Mouse (Mus musculus): Measurements from ENCODE around the gene Cpm. TPM values are rescaled to one million over a fixed set of nuclear protein-coding genes. Genes with fewer than 3 reads are reported as not detected.

Gene Cpm
- polyA plus RNA-seq, 1 experiment from 2014 or later: 57.7 TPM

- Histone ChIP-seq H3K27ac (peak overlapping the region; percentile 40; the same call in 1 of the 2 replicates), H3K4me1 (no peaks in the 10 kb centered on the region), H3K9ac (no peak overlapping the region), H3K27me3 (replicated peaks) (no peaks in the 10 kb centered on the region), H3K36me3 (no peaks in the 10 kb centered on the region), H3K4me2 (no peak overlapping the region), H3K9me3 (no peaks in the 10 kb centered on the region), H3K4me3 (replicated peaks) (no peak overlapping the region)
- no peak; the same call in 1 of the 2 replicates for ATAC-seq (ENCODE audit: insufficient read depth, low FRiP score, low read depth)
- 71% methylated on average over 27 of the region's 27 CpGs for WGBS
These were observed 10.0 kb upstream of the Cpm start for GRCm38 (mm10) chr10:117619041-117619861.

- no peak for ATAC-seq (ENCODE audit: insufficient read depth, low FRiP score, low read depth)
- Histone ChIP-seq H3K27ac (peak overlapping the region; percentile 40; the same call in 1 of the 2 replicates), H3K4me2 (no peak overlapping the region), H3K36me3 (no peaks in the 10 kb centered on the region), H3K9ac (no peak overlapping the region), H3K4me1 (no peaks in the 10 kb centered on the region), H3K4me3 (replicated peaks) (no peak overlapping the region), H3K9me3 (no peaks in the 10 kb centered on the region), H3K27me3 (replicated peaks) (no peaks in the 10 kb centered on the region)
- 70% methylated on average over 2 of the region's 2 CpGs for WGBS
These were observed 9.5 kb upstream of the Cpm start for GRCm38 (mm10) chr10:117619862-117620179.

GRCm38 (mm10) chr10:117620530-117620929 is 8.8 kb upstream of the Cpm start:
- 74% methylated on average over 4 of the region's 4 CpGs for WGBS
- Histone ChIP-seq H3K9me3 (no peaks in the 10 kb centered on the region), H3K4me3 (replicated peaks) (no peak overlapping the region), H3K36me3 (no peaks in the 10 kb centered on the region), H3K4me2 (no peak overlapping the region), H3K27me3 (replicated peaks) (no peaks in the 10 kb centered on the region), H3K9ac (no peak overlapping the region), H3K27ac (no peak overlapping the region), H3K4me1 (no peaks in the 10 kb centered on the region)
- ATAC-seq (ENCODE audit: insufficient read depth, low FRiP score, low read depth): no peak

- 68% methylated on average over 3 of the region's 3 CpGs for WGBS
- Histone ChIP-seq H3K4me3 (replicated peaks) (no peak overlapping the region), H3K4me2 (no peak overlapping the region), H3K27ac (no peak overlapping the region), H3K4me1 (no peaks in the 10 kb centered on the region), H3K9ac (no peak overlapping the region), H3K9me3 (no peaks in the 10 kb centered on the region), H3K27me3 (replicated peaks) (no peaks in the 10 kb centered on the region), H3K36me3 (no peaks in the 10 kb centered on the region)
- ATAC-seq (ENCODE audit: insufficient read depth, low FRiP score, low read depth): no peak
These were observed 8.3 kb upstream of the Cpm start for GRCm38 (mm10) chr10:117620934-117621501.

- H3K36me3 ChIP-seq: no peaks in the 10 kb centered on the region
- H3K4me3 ChIP-seq (replicated peaks): no peak overlapping the region
- H3K27me3 ChIP-seq (replicated peaks): no peaks in the 10 kb centered on the region
- no peak for ATAC-seq (ENCODE audit: insufficient read depth, low FRiP score, low read depth)
- H3K27ac ChIP-seq: no peak overlapping the region
- H3K4me1 ChIP-seq: no peaks in the 10 kb centered on the region
- 91% methylated on average over 12 of the region's 12 CpGs for WGBS
- H3K9me3 ChIP-seq: no peaks in the 10 kb centered on the region
- H3K9ac ChIP-seq: no peak overlapping the region
- H3K4me2 ChIP-seq: no peak overlapping the region
These were observed 7.4 kb upstream of the Cpm start for GRCm38 (mm10) chr10:117621616-117622533.

- H3K27me3 ChIP-seq (replicated peaks): 0 out of 2 replicates have a peak, but pooled peaks cover 4% of the 10 kb centered on the region
- H3K4me3 ChIP-seq (replicated peaks): no peak overlapping the region
- H3K36me3 ChIP-seq: no peaks in the 10 kb centered on the region
- H3K4me2 ChIP-seq: no peak overlapping the region
- no peaks in the 10 kb centered on the region for H3K9me3 ChIP-seq
- ATAC-seq (ENCODE audit: insufficient read depth, low FRiP score, low read depth): no peak
- H3K9ac ChIP-seq: no peak overlapping the region
- H3K4me1 ChIP-seq: no peaks in the 10 kb centered on the region
- H3K27ac ChIP-seq: no peak overlapping the region
These were observed 5.9 kb upstream of the Cpm start for GRCm38 (mm10) chr10:117623358-117623757.

- H3K9me3 ChIP-seq: no peaks in the 10 kb centered on the region
- 0 out of 2 replicates have a peak, but pooled peaks cover 9% of the 10 kb centered on the region for H3K27me3 ChIP-seq (replicated peaks)
- H3K4me2 ChIP-seq: no peak overlapping the region
- H3K27ac ChIP-seq: no peak overlapping the region
- no peaks in the 10 kb centered on the region for H3K4me1 ChIP-seq
- H3K36me3 ChIP-seq: no peaks in the 10 kb centered on the region
- H3K4me3 ChIP-seq (replicated peaks): no peak overlapping the region
- H3K9ac ChIP-seq: no peak overlapping the region
- ATAC-seq (ENCODE audit: insufficient read depth, low FRiP score, low read depth): no peak
- WGBS: 66% methylated on average over 3 of the region's 3 CpGs
These were observed 5.1 kb upstream of the Cpm start for GRCm38 (mm10) chr10:117624222-117624621.

- 68% methylated on average over 9 of the region's 9 CpGs for WGBS
- Histone ChIP-seq H3K4me3 (replicated peaks) (no peak overlapping the region), H3K4me2 (no peak overlapping the region), H3K9me3 (no peaks in the 10 kb centered on the region), H3K36me3 (no peaks in the 10 kb centered on the region), H3K27me3 (replicated peaks) (0 out of 2 replicates have a peak, but pooled peaks cover 9% of the 10 kb centered on the region), H3K4me1 (no peaks in the 10 kb centered on the region), H3K27ac (no peak overlapping the region), H3K9ac (no peak overlapping the region)
- no peak for ATAC-seq (ENCODE audit: insufficient read depth, low FRiP score, low read depth)
These were observed 4.4 kb upstream of the Cpm start for GRCm38 (mm10) chr10:117624655-117625497.

GRCm38 (mm10) chr10:117625500-117626296 is 3.6 kb upstream of the Cpm start:
- Histone ChIP-seq H3K27ac (no peak overlapping the region), H3K27me3 (replicated peaks) (0 out of 2 replicates have a peak, but pooled peaks cover 9% of the 10 kb centered on the region), H3K4me1 (no peaks in the 10 kb centered on the region), H3K9ac (no peak overlapping the region), H3K4me3 (replicated peaks) (no peak overlapping the region), H3K4me2 (no peak overlapping the region), H3K9me3 (no peaks in the 10 kb centered on the region), H3K36me3 (no peaks in the 10 kb centered on the region)
- WGBS: 46% methylated on average over 8 of the region's 9 CpGs
- ATAC-seq (ENCODE audit: insufficient read depth, low FRiP score, low read depth): no peak

GRCm38 (mm10) chr10:117626297-117626613 is 3.0 kb upstream of the Cpm start:
- H3K4me3 ChIP-seq (replicated peaks): no peak overlapping the region
- WGBS: 84% methylated on average over 3 of the region's 3 CpGs
- no peaks in the 10 kb centered on the region for H3K9me3 ChIP-seq
- H3K9ac ChIP-seq: no peak overlapping the region
- no peaks in the 10 kb centered on the region for H3K36me3 ChIP-seq
- H3K4me1 ChIP-seq: no peaks in the 10 kb centered on the region
- ATAC-seq (ENCODE audit: insufficient read depth, low FRiP score, low read depth): no peak
- 0 out of 2 replicates have a peak, but pooled peaks cover 9% of the 10 kb centered on the region for H3K27me3 ChIP-seq (replicated peaks)
- no peak overlapping the region for H3K27ac ChIP-seq
- H3K4me2 ChIP-seq: no peak overlapping the region

All from stomach, embryonic 15.5 days (tissue).